Mouse (Mus musculus): ENCODE data around the gene Naa16.

DNA sequence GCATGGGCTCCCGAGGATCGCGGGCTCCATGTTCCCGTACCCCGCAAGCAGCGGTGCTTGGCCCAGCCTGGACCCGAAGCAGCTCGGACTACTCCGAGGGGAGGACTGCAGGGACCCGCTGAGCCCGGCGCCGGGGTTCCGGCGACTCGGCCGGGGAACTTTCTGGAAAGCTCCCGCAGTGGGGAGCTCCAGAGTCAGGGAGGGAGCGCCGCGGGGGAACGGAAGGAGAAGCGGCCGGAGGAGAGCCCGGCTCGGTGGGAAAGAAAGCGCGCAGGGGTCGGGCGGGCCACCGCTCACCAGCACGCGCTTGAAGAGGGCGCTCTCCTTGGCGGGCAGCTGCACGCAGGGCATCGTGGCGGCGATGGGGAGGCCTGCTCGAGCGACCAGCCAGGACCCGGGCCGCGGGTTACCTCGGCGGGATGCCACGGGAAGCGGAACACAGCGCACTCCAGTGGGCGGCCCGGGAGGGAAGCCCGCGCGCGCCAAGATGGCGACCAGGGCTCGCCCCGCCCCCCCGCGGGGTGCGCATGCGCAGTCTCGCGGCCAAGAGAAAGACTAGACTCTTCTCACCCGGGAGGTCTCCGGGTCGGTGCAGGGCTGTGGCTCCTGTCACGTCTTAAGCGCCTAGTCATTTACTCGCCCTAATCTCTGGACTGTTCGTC lies at the start of gene Naa16:
- TF ChIP-seq CTCF (IDR thresholded peaks at IDR 0.05; ENCODE audit: low read depth, low read length) (peak; percentile 23), POLR2A (IDR thresholded peaks at IDR 0.05; ENCODE audit: insufficient read depth, low read length) (peak; percentile 82), EP300 (IDR thresholded peaks at IDR 0.05; ENCODE audit: insufficient read depth, low read depth, low read length) (0 out of 2 replicates have a peak, but pooled peaks have one; percentile 41)

All from ES-Bruce4 (cell line).